Mouse (Mus musculus) cortical plate, adult 2 months (tissue): ENCODE measurements around the gene Gm10413. TPM values are rescaled to one million over a fixed set of nuclear protein-coding genes. Genes with fewer than 3 reads are reported as not detected.
"Not testable (repeated sequence)": the region's sequence is repeated elsewhere in the genome, so short reads cannot be mapped to it uniquely, and the experiment has no call there.

ENCODE experiments used
- H3K27ac ChIP-seq: fragments of 200-500 bp; 2 replicates; pipeline ENCODE4 v1.5.1; 2012; ENCODE audit warnings: low read length, control low read depth, inconsistent platforms; ENCODE audit not compliant: insufficient read depth
- H3K4me1 ChIP-seq: fragments of 200-500 bp; 2 replicates; pipeline ENCODE4 v1.6.1; 2011; ENCODE audit warnings: low read length; ENCODE audit not compliant: control insufficient read depth, insufficient read depth
- H3K4me3 ChIP-seq: fragments of 200-500 bp; 2 replicates; pipeline ENCODE4 v1.5.1; 2011; ENCODE audit warnings: mild to moderate bottlenecking, low read length, control low read depth; ENCODE audit not compliant: insufficient read depth
- polyA plus RNA-seq: library from polyadenylated mRNA; depleted of rRNA; stranded (reverse); fragments of >200 nt; gene quantifications from 2 replicates; pipeline ENCODE4 v1.2.3, GENCODE M21; 2012; rRNA removed

The Gm10413 gene
- polyA plus RNA-seq: not detected in 2 replicates

- H3K27ac ChIP-seq, H3K4me3 ChIP-seq, H3K4me1 ChIP-seq: not testable (repeated sequence)
Measured at GRCm38 (mm10) chr14:3394793-3395192, at the start of gene Gm10413. TSS of gene Gm10413 (plus strand) at chr14:3395093.

- not testable (repeated sequence) for H3K4me1 ChIP-seq, H3K27ac ChIP-seq, H3K4me3 ChIP-seq
Measured at GRCm38 (mm10) chr14:3412314-3412713, 17.4 kb downstream of the Gm10413 start, which contains the start of gene Gm10409. TSS of gene Gm10409 (plus strand) at chr14:3412614.

GRCm38 (mm10) chr14:3427803-3428202 lies 32.9 kb downstream of the Gm10413 start, which contains the start of gene Gm3005:
TSS of gene Gm3005 (plus strand) at chr14:3428103.
- not testable (repeated sequence) for H3K27ac ChIP-seq, H3K4me3 ChIP-seq, H3K4me1 ChIP-seq

GRCm38 (mm10) chr14:3449079-3449478 lies 54.2 kb downstream of the Gm10413 start, which contains the start of gene Gm10408:
TSS of gene Gm10408 (plus strand) at chr14:3449379.
- H3K27ac ChIP-seq, H3K4me1 ChIP-seq, H3K4me3 ChIP-seq: not testable (repeated sequence)

Other genes starting within 250 kb of the Gm10413 start
- 0.25 TPM in 1 of 2 replicates, not detected in the other for gene Gm5795, start 206.8 kb upstream of the Gm10413 start, polyA plus RNA-seq
- 6.3 and 6.9 TPM in 2 replicates for gene D830030K20Rik, start 186.6 kb upstream of the Gm10413 start, polyA plus RNA-seq
- 0.08 and 0.11 TPM in 2 replicates for gene Gm2956, start 62.5 kb upstream of the Gm10413 start, polyA plus RNA-seq
- 1.2 and 1.3 TPM in 2 replicates for gene Gm10409, start 17.5 kb downstream of the Gm10413 start, polyA plus RNA-seq
- gene Gm3005, start 33.0 kb downstream of the Gm10413 start, polyA plus RNA-seq: 1.2 and 1.5 TPM in 2 replicates
- not detected in 2 replicates for gene Gm10408, start 54.3 kb downstream of the Gm10413 start, polyA plus RNA-seq
- not detected in 2 replicates for gene Gm3012, start 239.4 kb downstream of the Gm10413 start, polyA plus RNA-seq